Mouse (Mus musculus) cortical plate, adult 2 months (tissue): ENCODE measurements at regions not wholly inside any gene's neighbourhood (a gene's known extent, or its start where the extent isn't known, plus 50 kb on each side); places are given as distances from the start of the nearest gene placed in this dataset.

Experiments used
- CTCF ChIP-seq: fragments of 200-500 bp; IDR thresholded peaks from 2 replicates; pipeline ENCODE4 v1.5.1; 2011; ENCODE audit warnings: mild to moderate bottlenecking, control low read depth, low read length; ENCODE audit not compliant: insufficient read depth; ENCODE audit errors: extremely low read depth
- POLR2A ChIP-seq: fragments of 200-500 bp; IDR thresholded peaks from 2 replicates; pipeline ENCODE4 v1.6.1; 2011; ENCODE audit warnings: mild to moderate bottlenecking, low read length, control low read depth; ENCODE audit not compliant: insufficient read depth; ENCODE audit errors: extremely low read depth

DNA sequence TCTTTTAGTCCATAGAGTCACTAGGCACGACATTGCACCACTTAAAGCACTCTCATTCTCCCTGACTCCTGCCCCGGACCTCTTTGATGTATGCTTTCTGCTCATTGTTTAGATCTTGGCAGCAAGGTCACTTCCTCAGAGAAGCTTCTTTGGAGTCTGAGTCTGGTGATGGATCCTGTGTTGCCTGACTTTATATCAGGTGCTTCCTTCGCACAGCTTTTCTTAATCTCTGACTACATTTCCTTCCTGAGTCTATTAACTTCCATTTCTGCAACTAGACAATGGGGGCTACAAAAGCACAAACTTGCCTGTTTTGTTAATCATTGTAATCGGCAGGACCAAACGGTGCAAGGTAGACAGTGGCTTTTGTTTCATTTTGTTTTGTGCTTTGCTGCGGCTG lies 802.0 kb downstream of the Diaph3 start:
- TF ChIP-seq POLR2A, result no peak
- no peak for TF ChIP-seq CTCF
